Mouse (Mus musculus): ENCODE results near the gene Nfe2l3.

DNA sequence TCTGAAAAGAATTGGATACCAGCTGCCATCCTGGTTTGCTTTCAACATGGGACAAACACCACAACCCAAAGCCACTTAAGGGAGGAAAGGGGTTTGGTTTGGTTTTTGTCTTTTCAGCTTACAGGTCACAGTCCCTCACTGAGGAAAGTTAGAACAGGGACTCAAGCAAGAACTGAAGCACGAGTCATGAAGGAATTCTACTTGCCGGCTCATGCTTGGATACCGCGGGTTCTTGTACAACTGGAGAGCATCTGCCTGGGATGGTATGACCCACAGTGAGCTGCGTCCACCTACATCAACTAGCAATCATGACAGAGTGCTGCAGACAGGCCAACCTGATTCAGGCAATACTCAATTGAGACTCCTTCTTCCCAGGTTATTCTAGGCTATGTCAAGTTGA, 54.3 kb downstream of the Nfe2l3 start:
- TF ChIP-seq POLR2A (IDR thresholded peaks at IDR 0.05; ENCODE audit: low read depth, low read length) (no peak), CTCF (IDR thresholded peaks at IDR 0.05; ENCODE audit: borderline replicate concordance, insufficient read depth, low read length) (no peak)

Data from embryonic fibroblast, embryonic 13.5 days (primary cell).